Mouse (Mus musculus) right cerebral cortex, postnatal 25 days (tissue): ENCODE results near the gene Prok2.

ENCODE experiments used
- DNase-seq: peaks from one replicate; pipeline ENCODE4 v3.0.0; 2022

Gene Prok2

DNA sequence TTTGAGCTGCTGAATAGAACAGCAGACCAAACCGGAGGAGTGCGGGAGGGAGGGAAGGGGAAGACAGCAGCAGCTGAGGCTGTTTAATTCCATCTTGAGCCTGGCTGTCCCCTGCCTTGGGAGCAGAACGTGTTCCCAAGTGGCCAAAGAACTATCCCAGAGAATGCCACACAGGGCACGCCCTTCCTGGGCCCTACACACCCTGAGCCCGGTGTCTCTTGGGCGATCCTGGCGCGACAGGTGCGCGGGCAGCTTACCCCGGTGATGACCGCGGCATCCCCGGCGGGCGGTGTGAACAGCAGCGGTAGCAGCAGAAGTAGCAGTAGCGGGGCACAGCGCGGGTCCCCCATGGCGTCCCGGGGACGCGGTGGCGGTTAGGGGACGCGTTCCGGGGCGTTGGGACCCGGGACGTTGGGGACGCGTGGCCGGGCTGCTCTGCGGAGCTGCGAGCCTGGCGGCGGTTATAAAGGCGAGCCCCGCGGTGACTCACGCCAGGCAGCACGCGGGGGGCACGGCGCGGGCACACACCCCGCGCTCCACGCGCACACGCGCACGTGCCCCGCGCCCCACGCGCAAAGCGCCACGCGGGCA is at the start of gene Prok2:
Gene Prok2 (minus strand): TSS at position 422 of the 591 bp plus-strand sequence.
- no peak for DNase-seq

DNA sequence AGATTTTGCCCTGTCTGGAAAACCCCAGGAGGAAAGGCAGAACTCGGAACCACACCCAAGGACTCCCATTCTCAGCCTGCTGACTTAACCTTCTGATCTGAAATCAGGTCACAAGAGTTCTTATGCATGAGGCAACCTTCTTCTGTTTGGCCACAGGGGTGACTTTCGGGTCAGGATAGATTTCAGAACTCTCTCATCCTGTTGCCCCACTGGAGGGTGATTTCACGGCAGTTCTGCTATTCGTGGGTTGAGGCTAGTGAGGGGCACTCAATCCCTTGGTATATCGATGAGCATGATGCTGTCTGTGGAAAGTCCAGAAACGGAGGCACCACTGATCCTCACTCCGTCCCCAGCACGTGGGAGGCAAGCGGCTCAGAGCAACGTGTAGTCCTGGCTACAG is 48.5 kb upstream of the Prok2 start:
- no peak for DNase-seq

DNA sequence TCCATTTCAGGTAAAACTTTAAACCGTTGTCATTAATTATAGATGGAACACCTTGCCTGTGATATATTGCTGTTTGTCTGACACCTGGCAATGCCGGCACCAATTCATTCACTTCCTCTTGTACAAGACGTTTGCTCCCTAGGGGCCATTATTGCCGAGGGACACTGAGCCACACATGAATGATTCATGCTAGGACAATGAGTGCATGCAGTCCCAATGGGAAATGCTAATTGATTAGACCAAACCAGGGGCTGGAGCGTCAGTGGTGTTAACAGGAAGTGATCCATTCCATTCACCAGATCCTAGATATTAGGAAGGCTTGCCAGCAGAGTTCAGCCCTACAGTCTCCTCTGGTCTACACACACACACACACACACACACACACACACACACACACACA is 42.3 kb upstream of the Prok2 start:
- DNase-seq, result no peak

DNA sequence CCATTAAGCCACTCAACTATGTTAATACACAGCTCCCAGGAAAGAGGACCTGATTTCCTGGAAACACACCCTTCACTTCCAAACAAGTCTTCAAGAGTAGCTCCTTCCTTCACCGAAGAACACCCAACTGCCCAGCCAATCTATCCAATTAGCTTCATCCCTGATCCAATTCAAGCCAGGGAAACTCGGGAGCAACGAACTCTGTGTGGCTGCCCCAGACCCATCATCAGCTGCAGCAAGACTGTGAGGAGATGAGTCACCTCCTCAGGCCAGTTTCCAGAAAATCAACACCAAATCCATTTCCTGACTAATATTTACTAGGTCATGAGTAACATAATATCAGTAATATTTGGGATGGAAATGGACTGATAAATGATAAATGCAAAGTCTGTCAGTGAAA is 38.7 kb upstream of the Prok2 start:
- DNase-seq, result no peak

DNA sequence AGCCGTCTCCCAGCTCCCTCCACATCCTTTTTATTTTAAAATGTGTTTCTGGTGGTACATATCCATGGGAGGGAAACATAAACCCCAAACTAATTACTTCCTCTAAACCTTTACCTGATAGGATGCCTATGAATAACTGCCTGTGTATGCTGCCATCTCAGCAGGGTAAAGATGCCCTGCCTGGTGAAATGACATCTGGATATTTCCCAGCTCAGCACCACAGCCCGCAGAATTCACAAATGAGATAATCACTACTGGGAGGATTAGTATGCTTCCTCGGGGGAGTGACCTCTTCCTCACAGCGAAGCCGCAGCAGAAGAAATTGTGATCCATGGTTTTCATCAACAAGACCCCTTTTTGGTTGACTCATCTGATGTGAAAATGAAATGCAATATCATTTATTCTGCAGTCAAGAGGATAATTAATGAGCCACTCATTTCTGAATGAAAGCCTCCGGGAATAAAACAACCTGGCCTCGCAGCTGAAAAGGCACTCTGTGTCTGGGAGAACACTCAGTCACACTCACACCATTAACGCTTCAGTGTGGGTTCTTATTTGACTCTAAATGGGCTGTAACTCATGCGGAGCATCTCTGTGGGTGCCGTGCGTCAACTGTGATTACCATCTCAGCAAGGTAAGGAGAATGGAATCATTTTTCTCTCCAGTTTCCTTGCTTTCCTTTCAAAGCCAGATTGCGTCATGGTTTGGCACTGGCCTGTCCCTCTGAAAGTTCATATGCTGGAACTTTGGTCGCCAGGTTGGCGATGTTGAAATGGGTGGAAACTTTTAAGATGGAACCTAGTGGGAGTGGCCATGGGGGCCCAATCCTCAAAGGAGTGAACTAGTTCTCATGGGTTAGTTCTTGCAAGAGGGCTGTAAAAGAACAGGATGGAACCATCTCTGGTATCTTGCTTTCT is 36.1 kb upstream of the Prok2 start:
- DNase-seq, result no peak

DNA sequence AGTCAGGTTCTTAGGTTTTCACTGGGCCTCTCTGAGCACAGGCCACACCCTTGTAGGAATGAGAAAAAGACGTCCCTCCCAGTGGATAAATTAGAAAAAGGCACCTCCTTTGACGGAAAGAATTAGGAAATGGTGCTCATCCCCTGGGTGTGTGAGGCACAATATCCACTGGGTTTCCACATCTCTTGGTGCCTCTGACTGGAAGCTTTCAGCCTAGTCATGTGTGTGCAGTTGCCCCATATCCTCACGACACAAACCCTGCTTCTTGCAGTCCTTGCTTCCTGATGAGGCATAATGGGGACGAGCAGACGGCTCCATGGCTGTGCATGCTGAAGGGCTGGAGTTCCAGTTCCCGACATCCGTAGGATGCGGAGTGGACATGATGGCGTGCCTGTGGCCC is 29.9 kb upstream of the Prok2 start:
- DNase-seq, result no peak

DNA sequence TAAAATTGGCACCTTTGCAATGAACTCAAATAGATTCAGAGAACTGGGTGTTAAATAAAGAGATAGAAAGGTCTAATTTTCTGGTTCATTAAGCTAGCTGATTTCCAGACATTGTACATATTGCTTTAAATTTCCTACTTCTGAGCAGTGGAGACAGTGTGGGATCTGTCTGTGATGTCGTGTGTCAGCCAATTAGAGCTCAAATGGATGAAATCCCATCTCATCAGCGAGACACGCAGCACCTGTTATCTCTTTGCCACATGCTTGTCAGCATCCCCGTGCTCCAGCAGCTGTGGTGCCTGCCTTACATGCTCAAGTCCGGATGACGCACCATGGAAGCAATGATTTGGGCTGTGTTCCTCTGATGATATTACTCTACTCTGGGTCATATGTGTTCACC is 25.1 kb upstream of the Prok2 start:
- DNase-seq, result no peak

DNA sequence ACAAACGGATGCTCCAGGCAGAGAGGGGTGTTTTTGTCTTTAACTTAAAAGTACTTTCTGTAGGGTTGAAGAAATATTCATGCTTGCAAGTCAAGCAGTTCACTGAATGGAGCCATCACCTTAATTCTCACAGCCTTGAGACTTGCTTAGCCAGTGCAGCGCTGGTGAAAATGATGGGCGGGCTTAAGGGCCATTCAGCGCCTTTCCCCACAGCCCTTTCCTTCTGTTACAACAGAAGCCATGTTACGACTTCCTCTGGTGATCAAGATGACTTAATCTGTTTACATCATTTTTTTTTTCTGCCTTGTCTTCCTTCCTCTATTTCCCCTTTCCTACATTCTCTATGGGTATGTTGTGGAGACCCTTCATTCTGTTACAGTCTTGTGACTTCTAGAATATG is 20.1 kb upstream of the Prok2 start:
- no peak for DNase-seq

DNA sequence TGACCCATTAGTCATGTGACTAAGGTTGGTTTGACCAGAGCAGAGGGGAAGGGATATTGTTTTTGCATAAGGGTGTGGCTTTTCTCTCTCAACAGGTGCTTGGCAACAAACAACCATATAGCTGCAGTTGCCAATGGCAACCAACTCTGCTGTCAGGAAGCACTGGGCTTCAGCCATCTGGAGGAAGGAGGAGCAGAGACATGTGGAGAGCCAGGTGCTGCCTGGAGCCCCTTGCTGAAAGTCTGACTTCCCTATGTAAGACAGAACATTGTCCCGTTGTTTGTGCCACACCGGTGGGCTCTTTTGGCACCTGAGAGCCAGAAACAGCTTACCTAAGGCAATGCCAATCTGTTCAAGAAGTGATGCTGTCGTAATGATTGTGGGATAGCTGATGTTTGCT is 16.7 kb upstream of the Prok2 start:
- peak; percentile 22 for DNase-seq

DNA sequence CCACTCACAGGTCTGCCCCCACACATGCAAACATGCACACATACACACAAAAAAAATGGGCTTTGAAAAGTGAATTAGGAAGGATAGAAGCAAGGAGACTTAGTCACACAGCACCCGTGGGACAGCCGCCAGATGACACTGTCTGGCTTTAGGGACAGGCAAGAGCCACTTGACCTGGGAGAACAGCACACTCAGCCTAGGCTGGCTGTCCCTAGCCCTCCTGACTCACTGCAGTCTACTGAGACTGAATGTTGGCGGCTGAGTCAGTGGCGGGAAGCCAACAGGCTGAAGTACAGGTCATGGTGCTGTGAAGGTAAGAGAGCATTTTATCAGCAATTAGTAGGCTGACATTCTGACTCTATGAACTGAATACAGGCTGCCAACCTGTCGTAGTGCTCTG is 8.5 kb upstream of the Prok2 start:
- DNase-seq, result no peak

DNA sequence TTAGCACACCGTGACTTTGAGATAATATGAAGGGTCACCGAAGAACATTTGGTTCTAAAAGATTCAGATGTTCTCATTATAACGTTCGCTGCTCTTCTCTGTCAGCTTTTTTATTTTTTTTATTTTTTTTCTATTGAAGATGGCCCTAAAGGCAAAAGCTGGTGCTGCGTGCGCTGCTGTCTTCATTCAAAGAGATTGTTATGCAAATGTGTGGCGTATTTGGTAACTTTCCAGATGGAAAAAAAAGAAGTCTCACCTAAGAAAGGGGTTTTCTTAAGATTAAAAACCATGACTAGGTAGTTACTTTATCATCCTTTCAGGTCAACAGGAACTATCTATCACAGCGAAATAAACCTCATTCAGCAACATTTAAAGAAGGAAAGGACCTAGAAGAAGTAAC is 6.5 kb upstream of the Prok2 start:
- DNase-seq, result no peak

DNA sequence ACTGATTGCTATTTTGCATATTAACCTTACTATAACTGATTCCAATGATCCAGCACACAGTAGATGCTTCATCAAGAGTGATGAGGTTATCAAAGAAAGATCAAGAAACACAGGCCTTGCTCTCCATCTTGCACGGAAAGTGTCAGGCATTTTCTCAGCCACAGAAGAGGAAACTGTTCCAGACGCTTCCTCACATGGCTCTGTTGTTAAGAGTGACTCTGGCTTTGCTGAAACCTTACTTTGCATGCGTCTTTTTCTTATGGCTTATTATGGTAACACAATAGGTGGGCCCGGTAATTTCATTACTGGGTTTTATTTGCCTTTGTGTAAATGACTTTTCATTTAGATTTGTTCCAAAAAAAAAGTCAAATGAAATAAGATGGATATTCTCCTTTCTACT is 5.7 kb upstream of the Prok2 start:
- DNase-seq, result no peak

DNA sequence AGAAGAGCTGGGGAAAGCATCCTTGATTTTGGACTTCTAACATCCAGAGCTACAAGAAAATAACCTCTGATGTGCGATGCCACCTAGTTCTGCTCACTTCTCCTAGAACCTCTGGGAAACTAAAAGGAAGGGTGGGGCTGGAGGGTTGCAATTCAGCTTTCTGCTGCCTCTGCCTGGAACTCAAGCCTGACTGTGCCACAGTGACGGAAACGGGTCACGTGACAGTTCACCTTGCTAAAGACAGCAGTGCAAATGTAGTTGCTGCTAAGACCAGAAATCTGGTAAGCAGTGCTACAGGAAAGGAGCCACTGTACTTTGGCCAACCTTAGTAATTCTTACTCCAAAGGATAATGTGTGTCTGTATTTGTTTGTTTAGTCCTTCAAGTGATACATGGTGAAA is 3.7 kb upstream of the Prok2 start:
- DNase-seq, result no peak

DNA sequence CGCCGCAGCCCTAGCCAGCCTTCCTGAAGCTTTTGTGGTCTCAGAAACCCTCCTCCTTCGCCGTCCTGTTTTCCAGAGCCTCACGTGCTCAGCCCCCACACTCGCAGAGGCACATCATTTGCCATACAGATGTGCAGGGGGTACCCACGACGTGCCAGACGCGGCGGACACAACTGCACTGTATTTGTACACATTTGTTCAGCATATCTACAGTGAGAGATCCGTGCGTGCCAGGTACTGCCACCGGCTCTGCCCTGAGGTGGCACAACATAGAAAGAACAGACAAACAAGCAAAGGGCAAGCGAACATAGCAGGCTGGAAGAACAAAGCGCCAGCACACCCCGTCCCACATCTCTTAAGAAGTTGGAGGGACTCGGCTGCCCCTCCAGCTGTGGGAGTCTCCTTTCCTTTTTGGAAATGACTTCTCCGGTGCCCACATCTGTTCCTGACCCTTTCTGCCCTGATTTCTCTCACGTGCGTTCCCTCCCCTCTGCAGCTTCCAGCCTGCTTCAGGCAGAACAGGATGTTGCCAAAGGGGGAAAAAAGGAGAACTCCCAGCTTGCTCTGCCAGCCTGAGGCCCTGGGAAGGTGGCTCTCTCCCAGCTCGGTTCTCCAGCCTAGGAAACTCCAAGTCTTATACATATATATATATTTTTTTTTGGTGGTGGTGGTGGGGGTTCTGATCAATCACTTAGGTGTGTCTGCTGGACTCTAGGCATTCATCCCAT is 548 bp upstream of the Prok2 start:
- DNase-seq, result no peak

DNA sequence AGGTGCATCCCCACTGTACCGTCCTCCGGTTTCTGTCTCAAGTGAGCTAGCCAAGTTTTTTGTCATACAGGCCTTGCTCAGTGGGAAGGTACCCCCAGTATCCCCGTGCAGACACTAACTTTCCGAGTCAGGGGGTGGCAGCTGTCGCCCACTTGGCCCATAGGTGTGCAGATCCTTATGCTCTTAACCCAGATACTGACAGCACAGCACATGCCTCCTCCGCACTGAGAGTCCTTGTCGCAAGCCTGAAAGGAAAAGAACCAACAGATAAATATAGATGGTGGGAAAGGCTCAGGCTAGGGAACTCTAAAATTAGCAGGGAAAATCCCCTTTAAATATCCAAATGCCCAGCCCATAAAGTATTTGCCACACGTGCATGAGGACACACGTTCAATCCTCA is 3.8 kb downstream of the Prok2 start:
- no peak for DNase-seq

DNA sequence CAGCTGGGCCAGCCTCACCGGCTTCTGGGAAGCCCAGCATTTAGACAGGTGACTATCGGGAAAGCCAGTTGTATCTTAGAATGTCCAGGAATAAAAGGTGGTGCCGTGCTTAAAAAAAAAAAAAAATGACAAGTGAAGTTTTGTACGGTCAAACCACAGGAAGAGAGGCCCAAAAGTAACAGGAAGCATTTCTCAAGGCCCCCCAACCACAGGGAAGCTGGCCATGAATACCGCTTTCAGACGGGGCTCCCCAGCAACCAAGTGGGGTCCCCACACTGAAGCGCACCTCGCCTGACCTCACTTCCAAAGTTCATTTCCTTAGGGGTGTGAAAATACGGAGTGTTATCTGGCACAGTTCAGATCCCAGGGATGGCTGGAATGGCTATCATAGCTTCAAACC is 5.2 kb downstream of the Prok2 start:
- no peak for DNase-seq

DNA sequence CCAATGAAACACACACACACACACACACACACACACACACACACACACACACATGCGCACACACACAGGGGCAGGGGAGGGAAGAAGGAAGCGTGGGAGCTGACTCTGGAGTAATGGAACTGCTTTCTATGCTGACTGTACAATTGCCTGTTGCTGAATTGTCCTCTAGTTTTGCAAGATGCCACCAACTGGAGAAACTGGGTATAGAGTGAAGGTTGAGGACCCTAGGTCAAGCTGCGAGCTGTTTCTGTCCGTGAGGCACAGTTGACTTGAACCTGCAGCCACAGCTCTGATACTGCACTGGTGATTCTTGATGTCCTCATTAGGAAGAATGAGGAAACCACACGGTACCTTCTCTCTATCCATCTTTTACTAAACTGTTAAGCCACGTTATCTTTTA is 10.3 kb downstream of the Prok2 start:
- no peak for DNase-seq

DNA sequence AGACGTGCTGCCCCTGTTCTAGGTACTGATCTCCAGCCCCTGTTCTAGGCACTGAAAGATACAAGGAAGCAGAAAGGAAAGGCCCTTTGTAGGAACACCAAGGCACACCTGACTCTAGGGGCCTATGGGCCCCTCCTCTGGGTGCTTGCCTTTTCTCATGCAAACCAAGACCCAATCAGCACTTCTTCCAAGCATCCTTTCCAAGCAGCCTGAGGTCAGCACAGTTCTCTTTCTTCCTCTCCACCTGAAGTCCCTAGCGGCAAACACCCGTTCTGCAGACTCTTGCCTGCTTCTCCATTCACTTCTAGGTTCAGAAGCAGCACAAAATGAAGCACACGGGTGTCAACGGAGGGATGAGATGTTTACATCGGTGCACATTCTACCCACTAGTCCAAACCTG is 11.0 kb downstream of the Prok2 start:
- DNase-seq, result no peak

DNA sequence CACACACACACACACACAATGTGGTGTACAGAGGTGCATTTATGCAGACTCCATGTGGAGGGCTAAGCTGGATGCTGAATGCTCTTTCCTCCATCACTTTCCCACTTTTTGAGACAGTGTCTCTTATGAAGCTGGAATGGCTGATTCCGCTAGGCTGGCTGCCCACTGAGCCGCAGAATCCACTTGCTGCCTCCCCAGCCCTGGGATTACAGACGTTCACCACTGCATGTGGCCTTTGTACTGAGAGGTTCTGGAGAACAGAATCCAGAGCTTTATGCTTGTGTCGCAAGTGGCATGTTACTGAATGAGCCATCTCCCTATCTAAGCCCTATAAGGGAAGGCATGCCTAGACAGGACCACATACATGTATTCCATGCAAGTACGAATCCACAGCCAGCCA is 12.9 kb downstream of the Prok2 start:
- no peak for DNase-seq

DNA sequence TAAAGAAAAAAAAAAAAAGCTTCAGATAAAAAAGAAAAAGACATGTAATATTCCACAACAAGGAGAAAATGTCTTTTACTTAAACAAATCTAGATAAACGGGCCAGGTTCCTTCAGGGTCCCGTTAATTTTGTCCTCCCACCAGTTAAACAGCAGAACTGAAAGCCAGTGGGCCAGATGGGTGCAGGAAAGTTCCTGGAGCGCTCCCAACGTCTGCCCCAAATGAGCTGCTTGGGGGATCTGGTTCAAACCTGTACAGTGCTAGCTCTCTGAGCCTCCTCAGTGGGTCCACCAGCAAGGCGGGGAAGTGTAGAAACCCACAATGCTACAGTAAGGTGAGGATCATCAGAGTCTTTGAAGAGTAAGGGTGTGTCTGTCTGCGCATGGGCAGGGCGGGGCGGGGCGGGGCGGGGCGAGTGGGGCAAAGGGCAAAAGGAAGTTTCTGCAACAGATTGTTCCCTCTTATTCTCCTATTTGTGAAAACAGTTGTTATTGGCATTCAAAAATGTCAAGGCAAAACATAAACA is 14.6 kb downstream of the Prok2 start:
- no peak for DNase-seq

DNA sequence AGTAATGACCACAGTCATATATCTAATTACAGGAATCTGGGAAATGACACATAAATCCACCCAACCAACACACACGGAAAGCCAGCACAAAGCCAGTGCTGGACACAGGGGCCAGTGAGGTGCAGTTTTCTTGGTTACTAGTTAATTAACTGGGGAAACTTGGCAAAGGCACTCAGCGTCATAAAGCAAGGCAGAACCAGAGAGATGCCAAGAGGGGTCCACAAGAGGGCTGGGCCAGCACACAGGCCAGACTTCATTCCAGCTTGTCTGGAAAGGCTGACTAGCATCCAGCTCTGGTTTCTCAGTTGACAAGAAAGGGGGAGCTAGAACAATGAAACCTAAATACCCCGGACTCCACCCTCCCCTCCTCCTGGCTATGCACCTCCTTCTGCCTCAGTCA is 25.7 kb downstream of the Prok2 start:
- no peak for DNase-seq

DNA sequence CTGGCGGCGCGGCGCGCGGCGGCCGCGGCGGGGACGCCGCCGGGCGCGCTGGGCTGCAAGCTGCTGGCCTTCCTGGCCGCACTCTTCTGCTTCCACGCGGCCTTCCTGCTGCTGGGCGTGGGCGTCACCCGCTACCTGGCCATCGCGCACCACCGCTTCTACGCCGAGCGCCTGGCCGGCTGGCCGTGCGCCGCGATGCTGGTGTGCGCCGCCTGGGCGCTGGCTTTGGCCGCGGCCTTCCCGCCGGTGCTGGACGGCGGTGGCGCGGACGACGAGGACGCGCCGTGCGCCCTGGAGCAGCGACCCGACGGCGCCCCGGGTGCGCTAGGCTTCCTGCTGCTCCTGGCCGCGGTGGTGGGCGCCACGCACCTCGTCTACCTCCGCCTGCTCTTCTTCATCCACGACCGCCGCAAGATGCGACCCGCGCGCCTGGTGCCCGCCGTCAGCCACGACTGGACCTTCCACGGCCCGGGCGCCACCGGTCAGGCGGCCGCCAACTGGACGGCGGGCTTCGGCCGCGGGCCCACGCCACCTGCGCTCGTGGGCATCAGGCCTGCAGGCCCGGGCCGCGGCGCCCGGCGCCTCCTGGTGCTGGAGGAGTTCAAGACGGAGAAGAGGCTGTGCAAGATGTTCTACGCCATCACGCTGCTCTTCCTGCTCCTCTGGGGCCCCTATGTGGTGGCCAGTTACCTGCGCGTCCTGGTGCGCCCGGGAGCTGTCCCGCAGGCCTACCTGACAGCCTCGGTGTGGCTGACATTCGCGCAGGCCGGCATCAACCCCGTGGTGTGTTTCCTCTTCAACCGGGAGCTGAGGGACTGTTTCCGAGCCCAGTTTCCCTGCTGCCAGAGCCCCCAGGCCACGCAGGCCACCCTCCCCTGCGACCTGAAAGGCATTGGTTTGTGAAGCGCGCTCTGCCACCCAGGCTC is 33.0 kb downstream of the Prok2 start:
- DNase-seq, result peak; percentile 57
